Mouse (Mus musculus): ENCODE measurements around the gene 1110008P14Rik.

- TF ChIP-seq CTCF (IDR thresholded peaks at IDR 0.05; ENCODE audit: low read depth, low read length) (no peak), EP300 (IDR thresholded peaks at IDR 0.05; ENCODE audit: insufficient read depth, low read depth, low read length) (no peak)
Observed at GRCm38 (mm10) chr2:32389157-32389556, 7.4 kb upstream of the 1110008P14Rik start.

Measured in ES-Bruce4 (cell line).